Mouse (Mus musculus) limb, embryonic 11.5 days (tissue): ENCODE data around the gene Bag2. TPM values are rescaled to one million over a fixed set of nuclear protein-coding genes. Genes with fewer than 3 reads are reported as not detected.

ENCODE experiments used
- ATAC-seq: fragments of 200-750 bp; cut with Nextera tagmentation; 2 replicates; pipeline ENCODE4 v1.8.0; 2017; ENCODE audit warnings: low read depth; ENCODE audit not compliant: insufficient number of reproducible peaks, low FRiP score, low TSS enrichment
- DNase-seq: peaks from one replicate; pipeline ENCODE4 v3.0.0-alpha.2; 2015; ENCODE audit warnings: low spot score
- H3K27ac ChIP-seq: fragments of 300-500 bp; sonication (generic); replicated peaks from 2 replicates; pipeline ENCODE4 v1.5.1; 2014; ENCODE audit warnings: low read depth, mild to moderate bottlenecking, low read length
- H3K27me3 ChIP-seq: fragments of 300-500 bp; sonication (generic); 2 replicates; pipeline ENCODE4 v1.6.1; 2014; ENCODE audit warnings: mild to moderate bottlenecking, low read length, mixed read lengths; ENCODE audit not compliant: control insufficient read depth, insufficient read depth
- H3K36me3 ChIP-seq: fragments of 300-500 bp; sonication (generic); 2 replicates; pipeline ENCODE4 v1.6.1; 2014; ENCODE audit warnings: mild to moderate bottlenecking, low read length, moderate library complexity, mixed read lengths; ENCODE audit not compliant: control insufficient read depth, insufficient read depth
- H3K4me1 ChIP-seq: fragments of 300-500 bp; sonication (generic); 2 replicates; pipeline ENCODE4 v1.6.1; 2014; ENCODE audit warnings: low read length, mixed read lengths; ENCODE audit not compliant: control insufficient read depth, insufficient read depth
- H3K4me2 ChIP-seq: fragments of 300-500 bp; sonication (generic); 2 replicates; pipeline ENCODE4 v1.6.1; 2014; ENCODE audit warnings: low read depth, mild to moderate bottlenecking, moderate library complexity; ENCODE audit not compliant: severe bottlenecking
- H3K4me3 ChIP-seq: fragments of 300-500 bp; sonication (generic); 2 replicates; pipeline ENCODE4 v1.5.1; 2014; ENCODE audit warnings: low read depth, low read length
- H3K9ac ChIP-seq: fragments of 300-500 bp; sonication (generic); 2 replicates; pipeline ENCODE4 v1.6.1; 2014; ENCODE audit warnings: mild to moderate bottlenecking, low read length
- H3K9me3 ChIP-seq: fragments of 300-500 bp; sonication (generic); 2 replicates; pipeline ENCODE4 v1.6.1; 2016; ENCODE audit warnings: low read length; ENCODE audit not compliant: control insufficient read depth
- WGBS: fragments of 180-500 bp; shearing (Covaris S2); extraction: QIAGEN DNeasy Blood & Tissue Kit; methylation state at CpG from one replicate; pipeline ENCODE4 v1.1.7; 2014; 5-methylcytosine and 5-hydroxymethylcytosine counted together
- polyA plus RNA-seq: library from polyadenylated mRNA; unstranded; fragments of >200 nt; fragmentation: Nextera tagmentation; extraction: Ambion mirVana; gene quantifications from 2 replicates; pipeline ENCODE4 v1.2.1, GENCODE M21; 2014

Bag2 gene
- polyA plus RNA-seq, 1 experiment from 2014 or later = 58.3 TPM

DNA sequence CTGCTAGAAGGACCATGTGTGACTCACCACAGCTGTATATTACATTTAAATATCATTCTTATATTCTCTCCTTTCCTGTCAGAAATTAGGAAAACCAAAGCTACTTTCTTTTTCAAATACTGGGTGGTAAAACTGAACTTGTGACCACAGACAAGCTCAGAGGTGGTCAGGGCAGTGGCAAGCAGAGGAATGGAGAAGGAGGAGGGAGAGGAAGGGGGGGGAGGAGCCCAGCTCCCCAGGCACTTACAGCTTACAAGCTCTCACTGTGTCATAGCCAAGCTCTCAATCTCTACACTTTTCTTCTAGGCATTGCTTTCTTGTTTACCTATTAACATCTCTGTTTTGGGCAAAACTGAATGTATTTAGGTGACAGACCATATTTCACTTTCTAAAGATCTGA, 11.2 kb upstream of the Bag2 start:
- no peaks in the 10 kb centered on the region for H3K27me3 ChIP-seq
- H3K36me3 ChIP-seq = peaks cover 4% of the 10 kb centered on the region; the same call in 1 of the 2 replicates
- H3K4me3 ChIP-seq = no peak overlapping the region
- H3K4me2 ChIP-seq = no peak overlapping the region
- no peak for ATAC-seq
- no peak for DNase-seq
- no peak overlapping the region for H3K27ac ChIP-seq
- H3K9ac ChIP-seq = no peak overlapping the region
- H3K9me3 ChIP-seq = no peaks in the 10 kb centered on the region
- H3K4me1 ChIP-seq = no peaks in the 10 kb centered on the region

DNA sequence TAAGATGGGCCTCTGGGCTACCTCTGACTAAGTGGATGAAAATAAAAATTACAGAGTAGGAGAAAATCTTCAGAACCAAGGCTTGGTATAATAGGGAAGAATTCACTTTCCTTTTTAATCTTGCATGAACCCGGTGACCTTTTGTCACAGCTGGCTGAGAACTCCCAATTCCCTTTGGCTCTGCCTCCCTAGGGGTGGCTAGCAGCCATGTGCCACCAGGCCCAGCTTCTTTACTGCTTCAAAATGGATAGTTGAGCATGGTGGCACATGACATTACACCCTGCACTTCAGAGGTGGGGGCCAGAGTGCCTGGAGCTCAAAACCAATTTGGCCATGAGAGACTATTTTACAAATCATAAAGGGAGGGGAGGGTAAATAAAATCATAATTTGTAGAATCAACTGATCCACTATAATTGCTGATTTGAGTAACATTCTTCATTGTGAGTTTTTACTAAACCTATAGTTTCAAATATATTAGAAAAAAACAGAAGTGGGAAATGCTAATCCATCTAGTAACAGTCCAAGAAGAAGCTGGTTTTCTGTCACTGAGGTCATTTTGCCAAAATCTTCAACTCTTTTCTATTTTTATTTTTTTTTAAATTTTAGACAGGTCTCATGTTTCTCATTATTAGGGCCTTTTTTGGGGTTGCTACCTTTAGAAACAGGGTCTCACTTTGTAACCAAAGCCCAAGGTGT, 10.6 kb upstream of the Bag2 start:
- Histone ChIP-seq H3K4me1 (no peaks in the 10 kb centered on the region), H3K9me3 (no peaks in the 10 kb centered on the region), H3K27me3 (no peaks in the 10 kb centered on the region), H3K4me2 (no peak overlapping the region), H3K9ac (no peak overlapping the region), H3K36me3 (peaks cover 4% of the 10 kb centered on the region; the same call in 1 of the 2 replicates), H3K27ac (no peak overlapping the region), H3K4me3 (no peak overlapping the region)
- ATAC-seq (no peak), DNase-seq (no peak)
- 75% methylated on average over 1 of the region's 1 CpGs for WGBS

DNA sequence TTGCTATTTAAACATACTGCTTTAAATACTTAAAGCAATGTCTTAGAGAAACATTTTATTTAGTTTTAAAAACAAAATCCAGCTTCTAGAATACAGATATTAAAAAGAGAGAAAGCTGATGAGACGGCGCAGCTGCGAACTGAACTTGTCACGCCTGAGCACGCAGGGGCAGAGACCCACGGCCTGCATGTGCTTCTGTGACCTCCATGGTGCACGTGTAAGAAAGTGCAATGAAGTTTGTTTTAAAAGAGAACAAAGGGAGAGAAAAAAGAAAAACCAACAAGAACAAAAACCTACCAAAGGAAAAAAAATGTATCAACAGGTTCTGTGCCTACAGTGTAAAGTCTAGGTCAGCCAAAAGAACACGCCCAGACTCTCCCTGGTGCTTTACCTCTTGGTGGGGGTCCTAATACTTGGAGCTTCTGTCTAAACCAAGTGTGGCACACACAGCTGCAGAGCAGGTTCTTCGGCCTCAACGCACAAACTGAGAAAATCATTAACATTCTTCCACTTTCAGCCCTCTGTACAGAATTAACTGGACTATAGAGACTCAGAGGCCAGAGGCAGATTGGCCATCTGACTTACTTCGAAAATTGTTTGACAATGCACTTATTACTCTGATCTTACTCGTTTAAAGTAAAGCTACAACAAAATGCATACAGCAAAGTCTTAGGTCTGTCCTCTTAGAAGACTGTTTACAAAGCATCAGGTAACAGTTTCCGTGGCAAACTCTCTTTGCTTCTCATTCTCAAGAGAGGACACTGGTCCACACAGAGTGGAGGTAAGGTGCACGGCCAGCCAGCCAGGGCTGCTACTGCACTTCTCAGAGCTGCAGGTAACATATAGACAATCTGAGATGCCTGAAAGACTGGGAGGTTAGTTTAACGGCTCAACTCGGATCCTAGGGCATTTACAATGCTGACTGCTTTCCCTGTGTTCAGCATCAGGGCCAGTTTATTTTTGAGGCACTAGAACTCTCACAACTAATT, 9.2 kb upstream of the Bag2 start:
- DNase-seq (no peak), ATAC-seq (no peak)
- H3K9me3 ChIP-seq = no peaks in the 10 kb centered on the region

DNA sequence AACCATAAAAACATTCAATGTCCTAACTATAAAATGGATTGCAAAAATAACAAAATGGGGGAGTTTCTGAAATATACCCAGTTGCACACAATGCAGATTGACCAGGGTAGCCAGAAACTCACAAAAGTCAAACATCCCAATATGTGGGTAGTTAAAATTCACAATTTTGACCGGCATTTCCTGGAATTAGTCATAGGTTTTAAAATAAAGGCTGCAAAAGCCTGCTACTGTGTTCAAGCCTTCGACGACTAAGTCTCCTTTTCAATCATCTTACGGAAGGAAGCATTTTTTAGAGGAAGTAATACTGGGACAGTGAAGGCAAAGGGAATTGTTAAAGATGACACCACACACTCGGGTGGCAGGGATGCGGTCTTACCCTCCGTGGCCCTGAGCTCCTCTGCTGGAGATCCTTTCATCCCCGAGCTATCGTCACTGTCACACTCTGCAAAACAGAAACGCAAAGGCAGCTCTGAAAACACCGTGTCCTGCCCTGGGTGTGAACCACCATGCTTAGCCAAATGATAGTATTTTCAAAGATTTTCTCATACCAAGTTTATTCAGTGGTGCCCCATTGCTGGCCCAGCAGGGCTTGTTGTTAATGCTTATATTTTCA, 8.0 kb upstream of the Bag2 start:
- no peaks in the 10 kb centered on the region for H3K4me1 ChIP-seq
- no peaks in the 10 kb centered on the region for H3K27me3 ChIP-seq
- no peak overlapping the region for H3K4me2 ChIP-seq
- H3K4me3 ChIP-seq = no peak overlapping the region
- DNase-seq (no peak), ATAC-seq (no peak)
- H3K36me3 ChIP-seq = peaks cover 4% of the 10 kb centered on the region; the same call in 1 of the 2 replicates
- H3K9me3 ChIP-seq = no peaks in the 10 kb centered on the region
- 91% methylated on average over 11 of the region's 11 CpGs for WGBS
- no peak overlapping the region for H3K9ac ChIP-seq
- H3K27ac ChIP-seq = no peak overlapping the region

More for the DNA sequence above, 9.2 kb upstream of the Bag2 start:
- no peaks in the 10 kb centered on the region for H3K4me1 ChIP-seq
- no peak overlapping the region for H3K4me3 ChIP-seq
- H3K27ac ChIP-seq = no peak overlapping the region
- H3K27me3 ChIP-seq = no peaks in the 10 kb centered on the region
- H3K9ac ChIP-seq = no peak overlapping the region
- no peak overlapping the region for H3K4me2 ChIP-seq
- H3K36me3 ChIP-seq = peaks cover 4% of the 10 kb centered on the region; the same call in 1 of the 2 replicates
- WGBS = 88% methylated on average over 16 of the region's 16 CpGs

DNA sequence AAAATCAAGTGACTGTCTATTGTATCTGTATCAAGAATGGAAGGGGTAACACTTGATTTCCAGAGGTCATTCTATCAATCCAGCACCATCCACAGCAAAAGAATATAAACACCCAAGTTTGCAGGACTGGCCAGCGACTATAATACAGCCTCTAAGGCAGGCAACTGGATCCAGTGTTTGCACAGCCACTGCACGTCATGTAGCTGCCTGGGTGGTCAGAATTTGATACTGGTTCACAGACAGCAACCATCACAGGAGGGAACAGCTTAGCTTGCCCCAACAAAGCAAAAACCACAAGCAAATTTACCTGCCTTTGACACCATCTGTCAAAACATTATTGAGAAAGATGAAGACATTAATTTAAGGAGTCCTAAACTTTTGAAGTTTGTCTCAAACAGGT, 6.2 kb upstream of the Bag2 start:
- Histone ChIP-seq H3K4me3 (no peak overlapping the region), H3K27me3 (no peaks in the 10 kb centered on the region), H3K36me3 (no peaks in the 10 kb centered on the region), H3K9me3 (no peaks in the 10 kb centered on the region), H3K27ac (no peak overlapping the region), H3K4me2 (no peak overlapping the region), H3K4me1 (no peaks in the 10 kb centered on the region), H3K9ac (no peak overlapping the region)
- WGBS = 74% methylated on average over 2 of the region's 2 CpGs
- ATAC-seq (no peak), DNase-seq (no peak)

DNA sequence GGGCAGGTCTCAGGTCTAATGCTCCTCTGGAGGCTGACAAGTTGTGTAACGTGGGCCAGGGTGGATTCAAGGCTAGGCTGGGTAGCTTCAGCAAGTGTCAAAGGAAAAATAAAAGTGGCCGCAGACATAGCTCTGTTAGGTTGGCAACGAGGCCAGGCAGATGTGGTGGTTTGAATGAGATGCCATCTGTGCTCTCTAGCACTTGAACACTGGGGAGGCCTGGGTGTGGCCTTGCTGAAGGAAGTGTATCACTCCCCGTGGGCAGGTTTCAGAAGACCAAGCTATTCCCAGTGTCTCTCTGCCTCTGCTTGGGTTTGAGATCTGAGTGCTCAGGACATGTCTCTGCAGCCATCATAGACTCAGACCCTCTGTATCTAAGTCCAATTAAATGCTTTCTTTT, 893 bp upstream of the Bag2 start:
- Histone ChIP-seq H3K27ac (no peak overlapping the region), H3K4me1 (0 out of 2 replicates have a peak, but pooled peaks cover 3% of the 10 kb centered on the region), H3K9ac (no peak overlapping the region), H3K36me3 (no peaks in the 10 kb centered on the region; the same call in 1 of the 2 replicates), H3K27me3 (no peaks in the 10 kb centered on the region), H3K9me3 (no peaks in the 10 kb centered on the region), H3K4me2 (no peak overlapping the region; the same call in 1 of the 2 replicates), H3K4me3 (no peak overlapping the region)
- ATAC-seq (no peak), DNase-seq (no peak)
- 55% methylated on average over 4 of the region's 4 CpGs for WGBS

DNA sequence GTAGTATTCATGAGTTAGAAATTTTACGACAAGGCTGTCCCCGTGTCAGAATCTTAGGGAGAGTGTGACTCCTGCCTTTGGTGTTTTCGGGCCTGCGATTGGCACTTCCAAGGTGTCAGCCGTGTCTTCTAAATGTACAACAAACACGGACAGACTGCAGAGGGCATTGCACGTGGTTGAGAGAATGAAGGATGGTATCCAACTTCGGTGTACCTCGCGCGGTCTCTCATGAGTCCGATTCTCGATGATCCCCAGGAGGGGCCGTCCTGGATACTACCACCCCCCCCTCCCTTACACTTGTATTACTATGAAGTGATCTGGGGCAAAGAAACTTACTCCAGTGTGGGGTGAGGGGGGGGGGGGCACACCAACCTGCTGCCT, 572 bp downstream of the Bag2 start:
- WGBS = 7% methylated on average over 14 of the region's 14 CpGs
- no peak for DNase-seq
- H3K4me2 ChIP-seq = peak overlapping the region; percentile 84
- peak overlapping the region; percentile 64 for H3K4me3 ChIP-seq
- 0 out of 2 replicates have a peak, but pooled peaks cover 3% of the 10 kb centered on the region for H3K4me1 ChIP-seq
- peak overlapping the region; percentile 79 for H3K9ac ChIP-seq
- ATAC-seq = peak; percentile 64
- H3K27ac ChIP-seq = no peak overlapping the region
- no peaks in the 10 kb centered on the region for H3K9me3 ChIP-seq
- H3K27me3 ChIP-seq = no peaks in the 10 kb centered on the region
- no peaks in the 10 kb centered on the region; the same call in 1 of the 2 replicates for H3K36me3 ChIP-seq
